Mouse (Mus musculus) myocyte (in vitro differentiated cells): ENCODE results near the gene Elovl7. TPM values are rescaled to one million over a fixed set of nuclear protein-coding genes. Genes with fewer than 3 reads are reported as not detected.

Experiments used
- H3K27me3 ChIP-seq: one replicate; pipeline ENCODE4 v1.6.1; 2011; ENCODE audit not compliant: control insufficient read depth, insufficient read depth, insufficient read length
- H3K36me3 ChIP-seq: one replicate; pipeline ENCODE4 v1.6.1; 2011; ENCODE audit not compliant: control insufficient read depth, insufficient read depth
- H3K4me2 ChIP-seq: one replicate; pipeline ENCODE4 v1.6.1; 2011; ENCODE audit warnings: low read depth, control low read depth
- H3K4me3 ChIP-seq: one replicate; pipeline ENCODE4 v1.5.1; 2011; ENCODE audit warnings: mild to moderate bottlenecking, control low read depth, moderate library complexity
- H3K79me2 ChIP-seq: one replicate; pipeline ENCODE4 v1.6.1; 2011; ENCODE audit not compliant: control insufficient read depth, insufficient read depth
- H3ac ChIP-seq: one replicate; pipeline ENCODE4 v1.6.1; 2011; ENCODE audit not compliant: control insufficient read depth, insufficient read length
- CEBPB ChIP-seq: IDR thresholded peaks from 2 replicates; pipeline ENCODE4 v1.6.1; 2011; ENCODE audit warnings: mild to moderate bottlenecking, moderate library complexity; ENCODE audit not compliant: poor library complexity, insufficient read depth, severe bottlenecking
- E2F4 ChIP-seq: IDR thresholded peaks from one replicate; pipeline ENCODE4 v1.6.1; 2011; ENCODE audit warnings: mild to moderate bottlenecking, control low read depth, moderate library complexity; ENCODE audit not compliant: insufficient read depth
- MAX ChIP-seq: IDR thresholded peaks from one replicate; pipeline ENCODE4 v1.6.1; 2011; ENCODE audit warnings: low read depth, mild to moderate bottlenecking, control low read depth
- MYOD1 ChIP-seq, 3 experiments: IDR thresholded peaks; one replicate each; pipeline ENCODE4 v1.6.1; 2011; ENCODE audit warnings: control low read depth in 2 of 3, low read depth in 2 of 3, mild to moderate bottlenecking in 2 of 3, moderate library complexity in 1 of 3; ENCODE audit not compliant: insufficient read length in 2 of 3, control insufficient read depth in 1 of 3
- MYOG ChIP-seq, 3 experiments: IDR thresholded peaks; one replicate each; pipeline ENCODE4 v1.6.1; 2011; ENCODE audit warnings: control low read depth in 2 of 3, low read depth in 2 of 3, mild to moderate bottlenecking in 2 of 3; ENCODE audit not compliant: insufficient read length in 2 of 3, control insufficient read depth in 1 of 3, insufficient read depth in 1 of 3
- POLR2A ChIP-seq: IDR thresholded peaks from one replicate; pipeline ENCODE4 v1.6.1; 2011; ENCODE audit warnings: low read depth, mild to moderate bottlenecking, control low read depth, moderate library complexity; ENCODE audit not compliant: insufficient read length
- POLR2AphosphoS2 ChIP-seq: IDR thresholded peaks from one replicate; pipeline ENCODE4 v1.6.1; 2011; ENCODE audit warnings: low read depth, control low read depth; ENCODE audit not compliant: insufficient read length
- REST ChIP-seq: IDR thresholded peaks from one replicate; pipeline ENCODE4 v1.6.1; 2011; ENCODE audit warnings: mild to moderate bottlenecking, control low read depth, moderate library complexity; ENCODE audit not compliant: insufficient read depth, insufficient read length
- SRF ChIP-seq: IDR thresholded peaks from one replicate; pipeline ENCODE4 v1.6.1; 2011; ENCODE audit warnings: low read depth; ENCODE audit not compliant: control insufficient read depth, insufficient read length
- TCF12 ChIP-seq: IDR thresholded peaks from one replicate; pipeline ENCODE4 v1.6.1; 2011; ENCODE audit warnings: mild to moderate bottlenecking, control low read depth; ENCODE audit not compliant: poor library complexity, insufficient read depth, severe bottlenecking
- TCF3 ChIP-seq: IDR thresholded peaks from one replicate; pipeline ENCODE4 v1.6.1; 2011; ENCODE audit warnings: low read depth, control low read depth; ENCODE audit not compliant: insufficient read length
- USF1 ChIP-seq: IDR thresholded peaks from one replicate; pipeline ENCODE4 v1.6.1; 2011; ENCODE audit warnings: low read depth, mild to moderate bottlenecking, control low read depth, moderate library complexity
- polyA plus RNA-seq: library from polyadenylated mRNA; unstranded; fragments of >200 nt; fragmentation: generic; extraction: Trizol; gene quantifications from one replicate; pipeline ENCODE4 v1.2.1, GENCODE M21; 2012; ENCODE audit warnings: missing spikeins

Gene Elovl7
- polyA plus RNA-seq, 1 experiment, result 0.34 TPM

DNA sequence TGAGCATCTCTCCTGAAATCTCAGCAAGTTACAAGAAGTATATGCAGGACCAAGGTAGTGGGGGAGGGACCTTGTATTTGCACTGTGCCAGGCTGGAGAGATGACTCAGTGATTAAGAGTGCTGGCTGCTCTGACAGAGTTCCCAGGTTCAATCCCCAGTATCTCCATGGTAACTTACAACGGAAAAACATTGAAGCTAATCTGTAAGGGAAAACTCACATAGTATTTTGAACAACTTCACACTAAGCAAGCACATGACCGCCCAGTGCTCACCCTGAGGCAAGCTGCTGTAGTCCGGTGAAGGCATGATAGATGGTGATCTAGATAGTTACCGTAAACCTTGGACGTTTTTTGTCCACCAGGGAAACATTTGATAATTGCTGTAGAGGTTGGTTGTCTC is 39.8 kb downstream of the Elovl7 start:
- no peak overlapping the region for H3K4me3 ChIP-seq
- no peaks in the 10 kb centered on the region for H3K36me3 ChIP-seq
- H3ac ChIP-seq, result no peak overlapping the region
- TF ChIP-seq TCF12 (no peak), MYOD1 (IDR thresholded peaks at IDR 0.05; ENCODE audit: control insufficient read depth in 1 of 3, insufficient read length in 2 of 3, low read depth in 2 of 3) (no peak), POLR2AphosphoS2 (no peak), CEBPB (no peak), MYOG (IDR thresholded peaks at IDR 0.05; ENCODE audit: control insufficient read depth in 1 of 3, insufficient read depth in 1 of 3, insufficient read length in 2 of 3, low read depth in 2 of 3) (no peak), USF1 (no peak)
- H3K4me2 ChIP-seq, result no peak overlapping the region
- no peaks in the 10 kb centered on the region for H3K27me3 ChIP-seq
- H3K79me2 ChIP-seq, result no peaks in the 10 kb centered on the region

DNA sequence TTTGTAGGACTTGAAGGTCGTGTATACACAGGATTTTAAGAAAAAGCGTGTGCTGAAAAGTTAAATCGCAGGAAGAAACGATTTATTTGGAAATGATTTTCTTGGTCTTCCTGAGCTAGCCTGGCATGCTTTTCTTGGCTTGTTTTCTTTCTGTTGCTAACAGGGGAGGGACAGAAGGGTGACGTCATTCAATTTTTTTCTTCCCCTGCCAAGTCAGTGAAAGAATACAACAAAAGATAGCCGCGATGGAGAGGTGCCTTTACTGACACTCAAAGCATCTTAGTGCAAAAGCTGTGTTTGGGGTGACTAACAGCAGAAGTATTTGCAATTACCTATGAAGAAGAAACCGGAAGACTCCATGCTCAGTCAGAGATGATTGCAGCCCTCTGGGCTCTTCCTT is 48.8 kb downstream of the Elovl7 start:
- H3K27me3 ChIP-seq, result no peaks in the 10 kb centered on the region
- TF ChIP-seq TCF12 (no peak), POLR2AphosphoS2 (no peak), MYOG (IDR thresholded peaks at IDR 0.05; ENCODE audit: control insufficient read depth in 1 of 3, insufficient read depth in 1 of 3, insufficient read length in 2 of 3, low read depth in 2 of 3) (no peak), MAX (no peak), POLR2A (no peak), USF1 (no peak), CEBPB (no peak), REST (no peak), E2F4 (no peak), TCF3 (no peak), MYOD1 (IDR thresholded peaks at IDR 0.05; ENCODE audit: control insufficient read depth in 1 of 3, insufficient read length in 2 of 3, low read depth in 2 of 3) (no peak), SRF (no peak)
- no peaks in the 10 kb centered on the region for H3K36me3 ChIP-seq
- H3K4me3 ChIP-seq, result no peak overlapping the region
- no peak overlapping the region for H3ac ChIP-seq
- H3K79me2 ChIP-seq, result no peaks in the 10 kb centered on the region
- peak overlapping the region; percentile 52 for H3K4me2 ChIP-seq

DNA sequence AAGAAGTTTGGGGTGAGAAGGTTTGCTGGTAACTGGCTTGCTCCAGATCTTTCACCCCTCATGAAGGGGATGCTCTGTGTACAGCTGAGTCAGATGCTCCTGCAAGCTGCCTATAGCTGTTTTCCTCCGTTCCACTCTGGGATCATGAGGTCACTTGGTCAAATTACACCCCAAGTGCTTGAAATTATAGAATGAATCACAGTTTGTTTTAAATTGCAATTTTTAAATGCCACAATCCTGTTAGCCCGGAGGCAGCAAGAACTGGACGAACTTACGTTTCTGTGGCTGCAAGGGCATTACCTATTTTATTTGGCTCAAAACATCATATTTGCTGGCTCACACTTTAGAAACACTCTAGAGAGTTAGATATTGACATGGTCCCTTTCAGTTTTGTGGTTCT is 51.2 kb downstream of the Elovl7 start:
- no peaks in the 10 kb centered on the region for H3K79me2 ChIP-seq
- TF ChIP-seq TCF3 (no peak), REST (no peak), POLR2AphosphoS2 (no peak), SRF (no peak), USF1 (no peak), POLR2A (no peak), MYOG (IDR thresholded peaks at IDR 0.05; ENCODE audit: control insufficient read depth in 1 of 3, insufficient read depth in 1 of 3, insufficient read length in 2 of 3, low read depth in 2 of 3) (no peak), CEBPB (no peak), E2F4 (no peak), TCF12 (no peak), MAX (no peak), MYOD1 (IDR thresholded peaks at IDR 0.05; ENCODE audit: control insufficient read depth in 1 of 3, insufficient read length in 2 of 3, low read depth in 2 of 3) (no peak)
- no peak overlapping the region for H3ac ChIP-seq
- no peak overlapping the region for H3K4me3 ChIP-seq
- H3K27me3 ChIP-seq, result no peaks in the 10 kb centered on the region
- no peaks in the 10 kb centered on the region for H3K36me3 ChIP-seq
- H3K4me2 ChIP-seq, result peak overlapping the region; percentile 9

DNA sequence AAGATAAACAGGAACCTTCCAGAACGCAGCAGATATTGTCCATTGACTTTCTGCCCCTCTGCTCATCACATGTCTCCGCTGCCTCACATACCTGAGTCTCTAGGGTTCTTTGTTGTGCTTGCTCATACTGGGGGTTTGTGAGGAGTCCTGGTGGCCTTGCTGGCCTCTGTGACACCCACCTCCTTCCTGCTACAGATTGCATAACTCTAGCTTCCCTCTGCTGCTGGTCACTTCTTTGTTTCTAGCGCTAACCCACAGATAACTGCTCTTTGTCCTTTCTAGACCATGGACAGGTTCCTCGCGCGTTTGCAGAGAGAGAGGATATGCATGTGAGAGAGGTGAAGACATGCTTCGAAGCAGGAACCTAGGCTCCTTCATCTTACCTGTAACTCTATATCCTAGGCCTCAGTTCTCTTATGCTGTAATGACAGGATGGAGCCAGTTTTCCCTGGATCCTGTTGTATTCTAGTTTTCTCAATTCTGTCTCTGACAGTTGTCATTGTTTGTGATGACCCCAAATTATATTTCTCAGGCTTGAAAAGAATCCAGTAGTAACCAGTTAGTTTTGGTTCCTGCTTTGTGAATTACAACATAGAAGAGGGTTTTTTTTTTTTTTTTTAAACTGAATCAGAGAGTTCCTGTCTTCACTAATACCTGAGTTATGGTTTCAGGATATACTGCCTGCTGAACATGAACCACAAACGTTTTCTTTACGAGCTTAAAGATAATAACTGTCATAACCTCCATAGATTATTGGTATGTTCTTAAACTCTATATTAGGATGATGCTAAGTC is 53.8 kb downstream of the Elovl7 start:
- no peak overlapping the region for H3ac ChIP-seq
- no peaks in the 10 kb centered on the region for H3K27me3 ChIP-seq
- H3K4me3 ChIP-seq, result no peak overlapping the region
- no peaks in the 10 kb centered on the region for H3K36me3 ChIP-seq
- TF ChIP-seq TCF12, result no peak
- no peak for TF ChIP-seq SRF
- TF ChIP-seq MYOG (IDR thresholded peaks at IDR 0.05; ENCODE audit: control insufficient read depth in 1 of 3, insufficient read depth in 1 of 3, insufficient read length in 2 of 3, low read depth in 2 of 3), result no peak
- TF ChIP-seq CEBPB, result no peak
- TF ChIP-seq POLR2AphosphoS2, result no peak
- no peak for TF ChIP-seq MYOD1 (IDR thresholded peaks at IDR 0.05; ENCODE audit: control insufficient read depth in 1 of 3, insufficient read length in 2 of 3, low read depth in 2 of 3)
- TF ChIP-seq MAX, result no peak
- no peak for TF ChIP-seq E2F4
- no peak for TF ChIP-seq POLR2A
- no peak for TF ChIP-seq USF1
- no peak for TF ChIP-seq REST
- no peak for TF ChIP-seq TCF3
- H3K79me2 ChIP-seq, result no peaks in the 10 kb centered on the region
- no peak overlapping the region for H3K4me2 ChIP-seq
